Mouse (Mus musculus) lung, adult 2 months (tissue): ENCODE data around the gene Rtl1. TPM values are rescaled to one million over a fixed set of nuclear protein-coding genes. Genes with fewer than 3 reads are reported as not detected.

Experiments
- DNase-seq: peaks from one replicate; pipeline ENCODE4 v3.0.0; 2022
- H3K4me1 ChIP-seq: fragments of 200-500 bp; 2 replicates; pipeline ENCODE4 v1.6.1; 2011; ENCODE audit warnings: low read length; ENCODE audit not compliant: control insufficient read depth, insufficient read depth
- H3K4me3 ChIP-seq: fragments of 200-500 bp; replicated peaks from 2 replicates; pipeline ENCODE3; 2011; ENCODE audit warnings: low read depth, mild to moderate bottlenecking, control low read depth, low read length; ENCODE audit errors: extremely low read depth
- CTCF ChIP-seq: fragments of 200-500 bp; IDR thresholded peaks from 2 replicates; pipeline ENCODE4 v1.5.1; 2011; ENCODE audit warnings: mild to moderate bottlenecking, low read length, control low read depth; ENCODE audit not compliant: insufficient read depth
- POLR2A ChIP-seq: fragments of 200-500 bp; IDR thresholded peaks from 2 replicates; pipeline ENCODE4 v1.6.1; 2011; ENCODE audit warnings: low read depth, mild to moderate bottlenecking, control low read depth, low read length, borderline replicate concordance; ENCODE audit errors: extremely low read depth
- WGBS: fragments of 180-500 bp; shearing (Covaris S2); methylation state at CpG from one replicate; pipeline ENCODE4 v1.1.7; 2018; 5-methylcytosine and 5-hydroxymethylcytosine counted together
- polyA plus RNA-seq: library from polyadenylated mRNA; depleted of rRNA; stranded (reverse); fragments of >200 nt; gene quantifications from 2 replicates; pipeline ENCODE4 v1.2.3, GENCODE M21; 2012; rRNA removed

The Rtl1 gene
- polyA plus RNA-seq, 1 experiment = not detected

DNA sequence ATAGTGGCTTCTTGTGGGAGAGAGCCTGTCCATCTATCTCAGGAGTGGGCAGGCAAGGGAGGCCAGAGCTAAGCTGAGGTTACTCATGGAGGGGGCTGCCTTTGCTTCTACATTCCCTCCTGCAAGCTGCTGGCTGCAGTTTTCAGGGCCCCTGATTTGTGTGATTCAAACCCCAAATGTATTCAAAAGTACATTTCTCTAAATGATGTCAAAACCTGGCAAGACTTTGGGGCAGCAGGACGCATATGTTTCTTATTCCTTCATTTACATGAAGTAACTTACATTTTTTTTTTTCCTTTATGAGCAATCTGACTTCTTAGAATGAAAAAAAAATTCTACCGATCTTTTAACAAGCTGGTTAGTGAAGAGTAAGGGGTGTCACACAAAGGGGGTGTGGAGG lies 48.4 kb downstream of the Rtl1 start:
- no peak overlapping the region for H3K4me3 ChIP-seq
- DNase-seq = no peak
- 80% methylated on average over 2 of the region's 2 CpGs for WGBS
- H3K4me1 ChIP-seq = no peaks in the 10 kb centered on the region
- TF ChIP-seq CTCF (no peak), POLR2A (no peak)

DNA sequence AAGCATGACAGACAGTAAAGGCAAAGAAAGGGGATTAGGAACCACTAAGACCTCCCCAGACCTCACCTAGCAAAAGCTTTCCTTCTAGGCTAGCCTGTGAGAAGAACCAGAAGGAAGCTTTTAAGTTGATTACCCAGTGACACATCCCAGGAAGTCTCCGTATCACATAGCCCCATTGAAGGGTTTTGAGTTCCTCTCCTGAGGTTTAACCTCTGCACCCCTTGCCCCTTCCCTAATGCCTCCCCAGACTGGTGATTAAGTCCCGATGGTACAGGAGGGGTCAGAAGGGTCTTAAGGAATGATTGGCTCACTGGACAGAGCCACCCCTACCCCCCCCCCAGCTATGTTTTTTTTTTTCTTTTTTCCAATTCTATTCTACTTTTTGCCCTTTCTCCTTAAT lies 53.0 kb downstream of the Rtl1 start:
- Histone ChIP-seq H3K4me3 (no peak overlapping the region), H3K4me1 (no peaks in the 10 kb centered on the region)
- TF ChIP-seq CTCF = no peak
- no peak for TF ChIP-seq POLR2A
- 48% methylated on average over 2 of the region's 2 CpGs for WGBS
- DNase-seq = no peak

GRCm38 (mm10) chr12:109545875-109546732 lies 54.0 kb downstream of the Rtl1 start:
- TF ChIP-seq CTCF (no peak), POLR2A (no peak)
- H3K4me1 ChIP-seq = no peaks in the 10 kb centered on the region
- WGBS = 74% methylated on average over 30 of the region's 30 CpGs
- no peak overlapping the region for H3K4me3 ChIP-seq
- DNase-seq = no peak

DNA sequence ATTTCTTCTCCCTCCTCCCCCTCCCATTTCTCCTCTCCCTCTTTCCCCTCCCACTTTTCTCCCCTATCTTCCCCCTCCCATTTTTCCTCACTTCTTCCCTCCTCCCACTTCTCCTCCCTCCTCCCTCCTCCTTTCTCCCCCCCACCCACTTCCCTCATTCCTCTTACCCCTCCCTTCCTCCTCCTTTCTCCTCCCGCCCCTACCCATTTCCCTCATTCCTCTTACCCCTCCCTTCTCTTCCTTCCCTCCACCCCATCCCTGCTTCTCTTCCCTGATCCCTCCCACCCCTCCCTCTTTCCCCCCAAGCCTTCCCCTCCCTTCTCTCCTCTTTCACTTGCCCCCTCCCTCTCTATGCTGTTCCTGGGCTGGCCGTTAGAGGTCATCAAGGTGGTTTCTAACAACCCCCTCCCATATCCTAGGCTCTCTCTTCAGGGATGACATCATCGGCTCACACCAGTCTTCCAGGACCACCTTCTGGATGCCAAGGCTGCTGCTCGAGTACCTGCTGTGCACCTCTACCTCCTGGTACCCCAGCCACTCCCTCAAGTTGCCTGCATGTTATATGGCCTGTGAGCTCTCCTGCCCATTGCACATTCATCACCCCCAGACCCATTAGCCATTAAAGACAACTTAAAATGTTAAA lies 56.7 kb downstream of the Rtl1 start:
- no peak for TF ChIP-seq POLR2A
- no peak for TF ChIP-seq CTCF
- no peak overlapping the region for H3K4me3 ChIP-seq
- no peak for DNase-seq
- 74% methylated on average over 3 of the region's 4 CpGs for WGBS
- H3K4me1 ChIP-seq = no peaks in the 10 kb centered on the region

GRCm38 (mm10) chr12:109542635-109543249 lies 57.4 kb downstream of the Rtl1 start:
- H3K4me3 ChIP-seq = no peak overlapping the region
- no peaks in the 10 kb centered on the region for H3K4me1 ChIP-seq
- 53% methylated on average over 16 of the region's 17 CpGs for WGBS
- TF ChIP-seq POLR2A (no peak), CTCF (peak; percentile 25; the same call in 1 of the 2 replicates)
- DNase-seq = no peak

GRCm38 (mm10) chr12:109542011-109542410 lies 58.1 kb downstream of the Rtl1 start:
- TF ChIP-seq CTCF = no peak
- no peak for TF ChIP-seq POLR2A
- Histone ChIP-seq H3K4me1 (no peaks in the 10 kb centered on the region), H3K4me3 (no peak overlapping the region)
- no peak for DNase-seq
- 41% methylated on average over 14 of the region's 14 CpGs for WGBS

DNA sequence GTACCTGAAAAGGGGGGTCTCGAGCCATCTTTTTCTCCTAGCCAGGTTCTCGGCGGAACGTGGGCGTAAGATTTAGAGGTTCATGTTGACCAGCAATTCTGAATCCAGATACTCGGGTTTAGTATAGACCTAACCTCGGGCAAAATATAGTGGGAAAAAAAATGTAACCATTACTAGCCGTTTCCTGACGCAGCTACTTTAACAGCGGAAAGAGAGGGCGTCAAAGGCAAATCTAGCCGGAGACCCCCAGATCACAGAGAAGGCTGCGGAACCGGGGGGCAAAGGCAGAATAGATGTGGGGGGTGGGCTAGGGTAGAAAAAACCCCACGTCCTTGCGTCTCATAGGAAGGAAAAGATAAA lies 58.6 kb downstream of the Rtl1 start:
- no peaks in the 10 kb centered on the region for H3K4me1 ChIP-seq
- H3K4me3 ChIP-seq = no peak overlapping the region
- DNase-seq = no peak
- TF ChIP-seq CTCF = no peak
- TF ChIP-seq POLR2A = no peak
- 45% methylated on average over 16 of the region's 16 CpGs for WGBS

- no peak for DNase-seq
- no peak overlapping the region for H3K4me3 ChIP-seq
- TF ChIP-seq CTCF (no peak), POLR2A (no peak)
- H3K4me1 ChIP-seq = no peaks in the 10 kb centered on the region
- 40% methylated on average over 30 of the region's 30 CpGs for WGBS
These were observed 59.2 kb downstream of the Rtl1 start for GRCm38 (mm10) chr12:109540739-109541539.

DNA sequence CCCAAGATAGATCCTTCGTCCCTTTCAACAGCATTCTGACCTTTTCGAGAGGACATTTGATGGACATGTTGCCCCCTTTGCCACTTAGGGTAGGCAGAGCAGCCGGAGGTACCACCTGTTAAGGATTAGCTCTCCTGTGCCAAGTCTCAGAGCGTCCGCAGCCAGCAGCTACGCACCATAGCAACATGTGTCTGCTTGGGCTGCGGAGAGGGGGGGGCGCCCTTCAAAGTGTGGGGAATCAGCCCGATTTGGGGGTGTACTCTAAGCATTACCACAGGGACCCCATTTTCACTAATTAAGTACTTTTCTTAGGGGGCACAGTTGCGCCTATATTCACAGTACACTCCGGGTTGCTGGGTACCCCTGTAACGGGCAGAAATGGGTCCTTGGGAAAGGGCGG lies 60.2 kb downstream of the Rtl1 start:
- WGBS = 56% methylated on average over 13 of the region's 13 CpGs
- no peak for DNase-seq
- H3K4me3 ChIP-seq = no peak overlapping the region
- no peak for TF ChIP-seq POLR2A
- no peak for TF ChIP-seq CTCF
- no peaks in the 10 kb centered on the region for H3K4me1 ChIP-seq

Other genes with a start within 250 kb of the Rtl1 start
- 0.42 and 0.44 TPM in 2 replicates for gene Dlk1, start 147.5 kb downstream of the Rtl1 start, polyA plus RNA-seq